Mouse (Mus musculus) megakaryocyte, embryonic 14.5 days (primary cell): Measurements from ENCODE around the gene Abcd4. TPM values are rescaled to one million over a fixed set of nuclear protein-coding genes. Genes with fewer than 3 reads are reported as not detected.
A peak's percentile ranks its signal among the peaks of the same experiment; 100 is the strongest.

ENCODE experiments used
- H3K27me3 ChIP-seq: replicated peaks from 2 replicates; pipeline ENCODE3; 2012; ENCODE audit warnings: inconsistent platforms
- H3K36me3 ChIP-seq: replicated peaks from 2 replicates; pipeline ENCODE3; 2012; ENCODE audit warnings: low read length, inconsistent platforms, mixed read lengths
- H3K4me1 ChIP-seq: 2 replicates; pipeline ENCODE4 v1.6.1; 2012; ENCODE audit warnings: inconsistent platforms
- H3K4me3 ChIP-seq: replicated peaks from 2 replicates; pipeline ENCODE3; 2012; ENCODE audit warnings: moderate library complexity, mild to moderate bottlenecking, inconsistent platforms
- H3K9me3 ChIP-seq: 2 replicates; pipeline ENCODE4 v1.6.1; 2012; ENCODE audit warnings: inconsistent platforms
- FLI1 ChIP-seq: IDR thresholded peaks from 2 replicates; pipeline ENCODE4 v1.6.1; 2012; ENCODE audit warnings: low read length, inconsistent platforms, mixed read lengths
- GATA1 ChIP-seq: IDR thresholded peaks from 3 replicates; pipeline ENCODE4 v1.6.1; 2012; ENCODE audit warnings: mixed read lengths, low read length, inconsistent platforms, borderline replicate concordance
- polyA plus RNA-seq: library from polyadenylated mRNA; stranded (reverse); fragments of >175 nt; gene quantifications from 2 replicates; pipeline ENCODE4 v1.2.3, GENCODE M21; 2012; ENCODE audit warnings: low replicate concordance; ENCODE audit not compliant: insufficient read depth

The Abcd4 gene
- polyA plus RNA-seq, 1 experiment, result 1.2 TPM

- no peak overlapping the region for H3K4me3 ChIP-seq
- TF ChIP-seq FLI1, result no peak
- TF ChIP-seq GATA1, result no peak
These were observed 2.7 kb downstream of the Abcd4 start for GRCm38 (mm10) chr12:84614524-84614923.

DNA sequence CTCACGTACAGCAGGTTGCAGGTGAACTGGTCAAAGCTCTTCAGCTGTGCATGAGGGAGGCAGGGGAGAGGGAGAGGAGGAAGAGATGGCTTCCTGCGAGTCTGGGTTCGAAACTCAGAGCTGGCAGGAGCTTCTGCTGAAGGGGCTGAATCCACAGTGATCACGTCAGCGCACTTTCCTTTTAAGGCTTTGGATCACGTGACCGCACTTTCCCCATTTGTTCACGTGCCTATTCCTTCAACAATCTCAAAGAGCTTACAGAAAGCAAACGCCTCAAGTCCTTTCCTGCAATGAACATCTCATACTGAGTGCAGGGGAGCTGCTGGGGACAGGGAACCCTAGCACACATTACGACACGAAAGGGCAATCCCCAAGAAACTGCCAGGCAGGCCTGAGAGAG, 3.2 kb downstream of the Abcd4 start:
- no peaks in the 10 kb centered on the region for H3K9me3 ChIP-seq
- no peak overlapping the region for H3K4me3 ChIP-seq
- H3K36me3 ChIP-seq, result peaks cover 39% of the 10 kb centered on the region
- peaks cover 42% of the 10 kb centered on the region for H3K4me1 ChIP-seq
- TF ChIP-seq GATA1, result no peak
- no peak for TF ChIP-seq FLI1
- no peaks in the 10 kb centered on the region for H3K27me3 ChIP-seq

More at GRCm38 (mm10) chr12:84614524-84614923, 2.7 kb downstream of the Abcd4 start:
- Histone ChIP-seq H3K4me1 (peaks cover 42% of the 10 kb centered on the region), H3K9me3 (no peaks in the 10 kb centered on the region), H3K36me3 (peaks cover 35% of the 10 kb centered on the region), H3K27me3 (no peaks in the 10 kb centered on the region)

DNA sequence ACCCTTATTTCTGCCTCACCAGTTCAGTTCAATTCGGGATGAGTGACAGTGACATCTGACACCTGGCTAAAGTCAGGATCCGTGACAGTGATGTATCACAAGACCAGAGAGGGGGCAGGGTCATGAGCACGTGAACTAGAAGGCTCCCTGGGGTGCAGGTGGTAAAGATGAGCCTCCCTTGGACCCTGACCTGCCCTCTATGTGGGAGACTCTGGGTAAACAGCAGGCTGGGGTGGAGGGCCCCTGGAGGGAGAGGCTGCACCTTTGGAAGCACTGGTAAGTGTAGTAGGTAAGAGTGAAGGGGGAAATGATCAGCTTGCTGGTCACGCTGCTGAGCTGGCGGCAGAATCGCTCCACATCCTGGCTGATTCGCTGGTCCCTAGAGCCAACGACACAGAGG, 4.7 kb downstream of the Abcd4 start:
- H3K4me3 ChIP-seq, result no peak overlapping the region
- peaks cover 39% of the 10 kb centered on the region for H3K4me1 ChIP-seq
- H3K9me3 ChIP-seq, result no peaks in the 10 kb centered on the region
- H3K36me3 ChIP-seq, result peaks cover 49% of the 10 kb centered on the region
- no peaks in the 10 kb centered on the region for H3K27me3 ChIP-seq
- TF ChIP-seq GATA1 (no peak), FLI1 (no peak)

DNA sequence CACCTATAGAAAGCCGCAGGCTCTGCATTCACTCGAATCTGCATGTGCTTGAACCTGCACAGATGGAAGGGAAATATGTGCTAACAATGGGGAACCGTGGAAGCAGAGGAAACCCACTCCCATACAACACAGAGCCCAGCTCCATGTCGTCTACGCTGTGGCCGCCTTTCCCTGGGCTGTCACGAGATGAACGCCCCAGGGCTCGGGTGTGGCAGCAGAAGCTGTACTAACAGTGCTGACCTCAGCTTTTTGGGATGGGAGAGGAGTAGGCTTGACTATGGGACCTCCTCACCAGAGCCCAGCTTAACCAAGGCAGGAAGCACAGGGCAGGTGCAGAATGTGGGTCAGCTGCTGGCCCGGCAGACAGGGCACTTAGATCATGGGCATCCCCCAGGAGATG, 5.5 kb downstream of the Abcd4 start:
- peaks cover 35% of the 10 kb centered on the region for H3K4me1 ChIP-seq
- peaks cover 52% of the 10 kb centered on the region for H3K36me3 ChIP-seq
- TF ChIP-seq GATA1 (no peak), FLI1 (no peak)
- H3K4me3 ChIP-seq, result no peak overlapping the region
- H3K27me3 ChIP-seq, result no peaks in the 10 kb centered on the region
- no peaks in the 10 kb centered on the region for H3K9me3 ChIP-seq

- Histone ChIP-seq H3K27me3 (no peaks in the 10 kb centered on the region), H3K4me1 (0 out of 2 replicates have a peak, but pooled peaks cover 1% of the 10 kb centered on the region), H3K36me3 (peaks cover 57% of the 10 kb centered on the region), H3K4me3 (no peak overlapping the region), H3K9me3 (no peaks in the 10 kb centered on the region)
- TF ChIP-seq FLI1, result no peak
- no peak for TF ChIP-seq GATA1
These were observed 11.4 kb downstream of the Abcd4 start for GRCm38 (mm10) chr12:84605860-84606259.

DNA sequence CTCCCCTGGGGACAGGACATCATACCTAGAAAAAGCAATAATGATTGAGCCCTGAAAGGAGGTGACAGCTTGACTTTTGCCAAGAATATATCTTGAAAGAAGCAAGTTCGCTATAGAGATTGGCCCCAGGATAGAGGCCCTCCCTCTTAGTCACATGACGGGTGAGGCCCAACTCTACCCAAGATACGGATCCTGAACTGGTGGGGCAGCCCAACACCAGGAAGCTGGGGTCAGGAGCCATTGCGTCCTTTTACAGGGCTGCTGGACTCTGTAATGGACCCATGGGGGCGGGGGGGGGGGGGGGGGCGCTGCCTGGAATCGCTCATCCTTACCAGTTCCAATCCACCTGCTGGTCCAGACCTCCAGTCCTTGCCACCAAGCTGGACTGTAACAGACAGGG, 13.2 kb downstream of the Abcd4 start:
- Histone ChIP-seq H3K9me3 (no peaks in the 10 kb centered on the region), H3K4me1 (no peaks in the 10 kb centered on the region), H3K36me3 (peaks cover 48% of the 10 kb centered on the region), H3K4me3 (no peak overlapping the region), H3K27me3 (peaks cover 5% of the 10 kb centered on the region)
- TF ChIP-seq GATA1, result no peak
- no peak for TF ChIP-seq FLI1

DNA sequence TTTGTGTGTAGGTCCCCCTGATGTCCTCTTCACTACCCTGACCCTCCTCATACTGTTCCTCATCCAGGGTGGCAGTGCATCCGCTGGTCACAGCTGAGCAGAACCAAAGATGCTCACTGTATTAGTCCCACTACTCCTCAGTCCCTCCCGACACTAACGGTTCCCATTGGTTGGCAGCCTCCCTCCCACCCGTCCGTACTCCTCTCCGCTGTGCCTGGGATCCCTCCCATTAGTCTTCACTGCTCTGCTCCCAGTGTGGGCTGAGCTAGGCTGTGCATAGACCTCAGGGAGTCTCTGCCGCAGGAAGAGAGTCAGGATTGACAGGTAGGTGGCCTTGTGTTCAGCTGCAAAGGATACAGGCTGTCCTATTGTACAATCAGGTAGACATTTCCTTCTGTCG, 18.9 kb downstream of the Abcd4 start:
- H3K27me3 ChIP-seq, result peaks cover 48% of the 10 kb centered on the region
- TF ChIP-seq GATA1, result no peak
- TF ChIP-seq FLI1, result no peak
- no peak overlapping the region for H3K4me3 ChIP-seq
- H3K36me3 ChIP-seq, result peaks cover 10% of the 10 kb centered on the region
- H3K4me1 ChIP-seq, result no peaks in the 10 kb centered on the region; the same call in 1 of the 2 replicates
- H3K9me3 ChIP-seq, result no peaks in the 10 kb centered on the region

DNA sequence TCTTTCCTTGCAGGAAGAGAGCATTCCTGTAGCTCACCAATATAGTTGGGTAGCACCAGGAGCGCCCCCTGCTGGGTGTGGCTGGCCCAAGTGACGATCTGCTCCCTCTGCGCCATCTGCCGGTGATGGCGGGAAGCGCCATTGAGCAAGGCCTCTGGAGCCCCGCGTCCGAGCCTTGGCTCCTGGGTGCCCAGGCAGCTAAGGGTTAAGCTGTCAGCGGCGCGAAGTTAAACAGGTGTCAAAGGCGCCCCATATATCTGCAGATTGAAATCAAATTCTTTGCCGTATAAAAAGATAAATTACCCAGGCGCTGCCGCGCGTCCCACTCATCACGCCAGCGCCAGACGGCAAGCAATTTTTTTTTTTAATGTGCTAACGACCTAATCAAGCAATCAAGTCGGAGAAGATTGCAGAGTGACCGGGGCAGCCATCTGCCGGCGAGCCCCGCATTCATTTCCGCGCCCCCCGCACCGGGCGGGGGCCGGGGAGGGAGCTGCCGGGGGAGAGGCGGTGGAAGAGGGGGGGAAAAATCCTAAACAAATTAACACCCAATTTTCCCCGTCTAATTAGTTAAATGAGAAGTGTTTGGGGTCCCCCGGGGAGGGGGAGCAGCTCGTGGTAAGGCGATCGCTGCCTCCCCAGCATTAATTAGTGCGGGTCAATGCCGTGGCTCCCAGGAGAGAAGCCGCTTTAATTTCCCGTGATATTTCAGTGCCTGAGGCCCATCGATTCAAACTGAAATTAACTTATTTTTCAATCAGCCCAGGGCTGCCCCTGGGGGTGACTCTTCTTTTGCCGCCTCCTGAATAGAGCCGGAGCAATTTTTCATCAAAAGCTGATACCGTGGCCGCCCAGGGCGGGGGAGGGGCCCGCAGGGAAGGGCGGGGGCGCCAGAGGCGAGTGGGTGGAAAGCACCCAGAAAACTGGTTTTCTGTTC, 27.1 kb downstream of the Abcd4 start:
- H3K4me3 ChIP-seq, result peak overlapping the region; percentile 89
- H3K4me1 ChIP-seq, result peaks cover 11% of the 10 kb centered on the region
- H3K27me3 ChIP-seq, result peaks cover 71% of the 10 kb centered on the region
- no peaks in the 10 kb centered on the region for H3K36me3 ChIP-seq
- TF ChIP-seq GATA1, result no peak
- TF ChIP-seq FLI1, result no peak
- H3K9me3 ChIP-seq, result no peaks in the 10 kb centered on the region

DNA sequence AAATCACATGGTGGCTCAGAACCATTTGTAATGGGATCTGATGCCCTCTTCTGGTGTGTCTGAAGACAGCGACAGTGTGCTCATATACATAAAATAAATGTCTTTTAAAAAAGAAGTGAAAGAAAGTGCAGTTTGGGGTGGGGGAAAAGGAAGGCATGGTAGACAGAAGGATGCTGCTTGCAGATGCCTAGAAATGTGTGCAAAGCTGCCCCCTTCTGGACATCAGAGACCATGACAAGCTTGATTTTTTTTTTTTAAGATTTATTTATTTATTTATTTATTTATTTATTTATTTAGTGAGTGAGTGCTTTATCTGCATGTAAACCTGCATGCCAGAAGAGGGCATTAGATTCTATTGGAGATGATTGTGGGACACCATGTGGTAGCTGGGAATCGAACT, 35.9 kb downstream of the Abcd4 start:
- TF ChIP-seq GATA1, result no peak
- TF ChIP-seq FLI1, result no peak
- Histone ChIP-seq H3K36me3 (no peaks in the 10 kb centered on the region), H3K4me1 (no peaks in the 10 kb centered on the region), H3K9me3 (peaks cover 20% of the 10 kb centered on the region), H3K27me3 (peaks cover 61% of the 10 kb centered on the region), H3K4me3 (no peak overlapping the region)

- Histone ChIP-seq H3K36me3 (no peaks in the 10 kb centered on the region), H3K27me3 (peaks cover 62% of the 10 kb centered on the region), H3K4me3 (no peak overlapping the region), H3K4me1 (no peaks in the 10 kb centered on the region), H3K9me3 (peaks cover 18% of the 10 kb centered on the region)
- TF ChIP-seq FLI1, result no peak
- no peak for TF ChIP-seq GATA1
These were observed 38.8 kb downstream of the Abcd4 start for GRCm38 (mm10) chr12:84578440-84578770.
